Mouse (Mus musculus) embryonic facial prominence, embryonic 13.5 days (tissue): ENCODE measurements around the gene Atr. TPM values are rescaled to one million over a fixed set of nuclear protein-coding genes. Genes with fewer than 3 reads are reported as not detected.

Experiments used
- ATAC-seq: fragments of 200-750 bp; cut with Nextera tagmentation; 2 replicates; pipeline ENCODE4 v1.8.0; 2017; ENCODE audit warnings: low read depth; ENCODE audit not compliant: insufficient number of reproducible peaks, insufficient read depth, low FRiP score, low TSS enrichment
- H3K27ac ChIP-seq: fragments of 300-500 bp; sonication (generic); 2 replicates; pipeline ENCODE4 v1.5.1; 2015; ENCODE audit warnings: moderate library complexity, mild to moderate bottlenecking, inconsistent platforms
- H3K27me3 ChIP-seq: fragments of 300-500 bp; sonication (generic); 2 replicates; pipeline ENCODE4 v1.6.1; 2015; ENCODE audit warnings: mild to moderate bottlenecking, inconsistent platforms
- H3K36me3 ChIP-seq: fragments of 300-500 bp; sonication (generic); 2 replicates; pipeline ENCODE4 v1.6.1; 2015; ENCODE audit warnings: mild to moderate bottlenecking, inconsistent platforms
- H3K4me1 ChIP-seq: fragments of 300-500 bp; sonication (generic); 2 replicates; pipeline ENCODE4 v1.6.1; 2015; ENCODE audit warnings: inconsistent platforms
- H3K4me2 ChIP-seq: fragments of 300-500 bp; sonication (generic); 2 replicates; pipeline ENCODE4 v1.6.1; 2015; ENCODE audit warnings: moderate library complexity, mild to moderate bottlenecking, inconsistent platforms
- H3K4me3 ChIP-seq: fragments of 300-500 bp; sonication (generic); 2 replicates; pipeline ENCODE4 v1.5.1; 2015; ENCODE audit warnings: mild to moderate bottlenecking, inconsistent platforms
- H3K9ac ChIP-seq: fragments of 300-500 bp; sonication (generic); 2 replicates; pipeline ENCODE4 v1.6.1; 2015; ENCODE audit warnings: mild to moderate bottlenecking, inconsistent platforms
- H3K9me3 ChIP-seq: fragments of 300-500 bp; sonication (generic); 2 replicates; pipeline ENCODE4 v1.6.1; 2016; ENCODE audit warnings: inconsistent platforms
- WGBS: fragments of 180-500 bp; shearing (Covaris S2); methylation state at CpG from one replicate; pipeline ENCODE4 v1.1.7; 2015; ENCODE audit warnings: mixed read lengths; 5-methylcytosine and 5-hydroxymethylcytosine counted together
- polyA plus RNA-seq: library from polyadenylated mRNA; unstranded; fragments of >200 nt; fragmentation: Nextera tagmentation; extraction: Ambion mirVana; gene quantifications from 2 replicates; pipeline ENCODE4 v1.2.1, GENCODE M21; 2015

Atr gene
- polyA plus RNA-seq, 1 experiment from 2014 or later: 22.4 TPM

- no peak overlapping the region for H3K4me3 ChIP-seq
- H3K4me1 ChIP-seq: 0 out of 2 replicates have a peak, but pooled peaks cover 3% of the 10 kb centered on the region
- H3K36me3 ChIP-seq: no peaks in the 10 kb centered on the region
- H3K4me2 ChIP-seq: no peak overlapping the region
- no peak for ATAC-seq
- no peak overlapping the region for H3K9ac ChIP-seq
- 89% methylated on average over 3 of the region's 3 CpGs for WGBS
- H3K27me3 ChIP-seq: peaks cover 9% of the 10 kb centered on the region
- no peak overlapping the region for H3K27ac ChIP-seq
- H3K9me3 ChIP-seq: no peaks in the 10 kb centered on the region
Observed at GRCm38 (mm10) chr9:95839424-95839823, 18.0 kb upstream of the Atr start.

GRCm38 (mm10) chr9:95844825-95845460, 12.5 kb upstream of the Atr start, which contains the start of gene Pls1:
Gene Pls1, minus strand, starts transcription at chr9:95845311.
- ATAC-seq: peak; percentile 77
- peak within 1 kb of the TSS; percentile 95 for H3K4me2 ChIP-seq
- no peaks in the 10 kb centered on the region for H3K36me3 ChIP-seq
- under 1% methylated on average over 46 of the region's 46 CpGs for WGBS
- H3K4me1 ChIP-seq: 0 out of 2 replicates have a peak, but pooled peaks cover 3% of the 10 kb centered on the region
- peaks cover 20% of the 10 kb centered on the region for H3K27me3 ChIP-seq
- no peaks in the 10 kb centered on the region for H3K9me3 ChIP-seq
- H3K27ac ChIP-seq: no peak within 1 kb of the TSS
- H3K9ac ChIP-seq: peak within 1 kb of the TSS; percentile 77
- H3K4me3 ChIP-seq: peak within 1 kb of the TSS; percentile 66

GRCm38 (mm10) chr9:95845711-95846110, 11.7 kb upstream of the Atr start:
- no peaks in the 10 kb centered on the region for H3K9me3 ChIP-seq
- H3K9ac ChIP-seq: 0 out of 2 replicates have a peak overlapping the region, but pooled peaks have one; percentile 36
- H3K27me3 ChIP-seq: peaks cover 20% of the 10 kb centered on the region
- 63% methylated on average over 4 of the region's 4 CpGs for WGBS
- H3K27ac ChIP-seq: no peak overlapping the region
- H3K4me1 ChIP-seq: 0 out of 2 replicates have a peak, but pooled peaks cover 3% of the 10 kb centered on the region
- peak overlapping the region; percentile 95 for H3K4me2 ChIP-seq
- no peak for ATAC-seq
- H3K36me3 ChIP-seq: no peaks in the 10 kb centered on the region
- H3K4me3 ChIP-seq: peak overlapping the region; percentile 66; the same call in 1 of the 2 replicates

- Histone ChIP-seq H3K9ac (no peak overlapping the region), H3K4me2 (no peak overlapping the region), H3K27ac (no peak overlapping the region), H3K4me1 (no peaks in the 10 kb centered on the region), H3K27me3 (no peaks in the 10 kb centered on the region), H3K36me3 (no peaks in the 10 kb centered on the region), H3K9me3 (no peaks in the 10 kb centered on the region), H3K4me3 (no peak overlapping the region)
- no peak for ATAC-seq
- WGBS: 66% methylated on average over 11 of the region's 11 CpGs
Observed at GRCm38 (mm10) chr9:95851671-95852070, 5.7 kb upstream of the Atr start.

GRCm38 (mm10) chr9:95852896-95853295, 4.5 kb upstream of the Atr start:
- 13% methylated on average over 4 of the region's 4 CpGs for WGBS
- no peak overlapping the region for H3K27ac ChIP-seq
- ATAC-seq: no peak
- no peak overlapping the region for H3K4me2 ChIP-seq
- H3K9me3 ChIP-seq: no peaks in the 10 kb centered on the region
- no peak overlapping the region for H3K9ac ChIP-seq
- H3K27me3 ChIP-seq: no peaks in the 10 kb centered on the region
- no peaks in the 10 kb centered on the region for H3K36me3 ChIP-seq
- H3K4me3 ChIP-seq: no peak overlapping the region
- no peaks in the 10 kb centered on the region for H3K4me1 ChIP-seq

- H3K9ac ChIP-seq: no peak overlapping the region
- H3K4me2 ChIP-seq: no peak overlapping the region
- no peaks in the 10 kb centered on the region for H3K36me3 ChIP-seq
- 76% methylated on average over 2 of the region's 2 CpGs for WGBS
- H3K4me3 ChIP-seq: no peak overlapping the region
- H3K27me3 ChIP-seq: no peaks in the 10 kb centered on the region
- no peak overlapping the region for H3K27ac ChIP-seq
- H3K4me1 ChIP-seq: no peaks in the 10 kb centered on the region
- H3K9me3 ChIP-seq: no peaks in the 10 kb centered on the region
- ATAC-seq: no peak
Observed at GRCm38 (mm10) chr9:95854891-95855290, 2.5 kb upstream of the Atr start.

- ATAC-seq: no peak
- H3K4me2 ChIP-seq: no peak overlapping the region
- 87% methylated on average over 4 of the region's 4 CpGs for WGBS
Observed at GRCm38 (mm10) chr9:95856004-95856403, 1.4 kb upstream of the Atr start.

GRCm38 (mm10) chr9:95858027-95858570, 702 bp downstream of the Atr start:
- Histone ChIP-seq H3K4me3 (peak overlapping the region; percentile 95), H3K4me1 (no peaks in the 10 kb centered on the region), H3K27ac (peak overlapping the region; percentile 79), H3K36me3 (no peaks in the 10 kb centered on the region; the same call in 1 of the 2 replicates), H3K27me3 (no peaks in the 10 kb centered on the region), H3K4me2 (peak overlapping the region; percentile 84), H3K9me3 (no peaks in the 10 kb centered on the region), H3K9ac (peak overlapping the region; percentile 86)
- ATAC-seq: 0 out of 2 replicates have a peak, but pooled peaks have one; percentile 35
- under 1% methylated on average over 31 of the region's 31 CpGs for WGBS

More at GRCm38 (mm10) chr9:95856004-95856403, 1.4 kb upstream of the Atr start:
- Histone ChIP-seq H3K27ac (no peak overlapping the region), H3K27me3 (no peaks in the 10 kb centered on the region), H3K4me3 (no peak overlapping the region), H3K36me3 (no peaks in the 10 kb centered on the region), H3K4me1 (no peaks in the 10 kb centered on the region), H3K9ac (no peak overlapping the region), H3K9me3 (no peaks in the 10 kb centered on the region)

- H3K4me2 ChIP-seq: no peak overlapping the region
- H3K27me3 ChIP-seq: no peaks in the 10 kb centered on the region
- H3K9me3 ChIP-seq: no peaks in the 10 kb centered on the region
- 92% methylated on average over 5 of the region's 5 CpGs for WGBS
- no peak for ATAC-seq
- H3K27ac ChIP-seq: no peak overlapping the region
- peaks cover 30% of the 10 kb centered on the region for H3K36me3 ChIP-seq
- no peaks in the 10 kb centered on the region for H3K4me1 ChIP-seq
- H3K9ac ChIP-seq: no peak overlapping the region
- no peak overlapping the region for H3K4me3 ChIP-seq
Observed at GRCm38 (mm10) chr9:95878246-95878645, 20.8 kb downstream of the Atr start.

- Histone ChIP-seq H3K9ac (no peak overlapping the region), H3K27me3 (no peaks in the 10 kb centered on the region), H3K36me3 (peaks cover 35% of the 10 kb centered on the region), H3K9me3 (no peaks in the 10 kb centered on the region), H3K4me2 (no peak overlapping the region), H3K27ac (no peak overlapping the region), H3K4me1 (no peaks in the 10 kb centered on the region), H3K4me3 (no peak overlapping the region)
- 90% methylated on average over 2 of the region's 2 CpGs for WGBS
- ATAC-seq: no peak
Observed at GRCm38 (mm10) chr9:95882751-95883150, 25.4 kb downstream of the Atr start.

GRCm38 (mm10) chr9:95897392-95897791, 40.0 kb downstream of the Atr start:
- Histone ChIP-seq H3K27me3 (no peaks in the 10 kb centered on the region), H3K27ac (no peak overlapping the region), H3K4me2 (no peak overlapping the region), H3K36me3 (peaks cover 43% of the 10 kb centered on the region), H3K9ac (no peak overlapping the region), H3K4me3 (no peak overlapping the region), H3K9me3 (no peaks in the 10 kb centered on the region), H3K4me1 (no peaks in the 10 kb centered on the region)
- ATAC-seq: no peak
- 89% methylated on average over 5 of the region's 5 CpGs for WGBS

GRCm38 (mm10) chr9:95932855-95933254, 75.5 kb downstream of the Atr start:
- Histone ChIP-seq H3K4me2 (no peak overlapping the region), H3K36me3 (peaks cover 23% of the 10 kb centered on the region), H3K9me3 (no peaks in the 10 kb centered on the region), H3K27ac (no peak overlapping the region), H3K4me1 (no peaks in the 10 kb centered on the region), H3K4me3 (no peak overlapping the region), H3K9ac (no peak overlapping the region), H3K27me3 (no peaks in the 10 kb centered on the region)
- no peak for ATAC-seq
